Mouse (Mus musculus) MEL (cell line): ENCODE data around the gene Alkbh4.
"Not testable (repeated sequence)": the region's sequence is repeated elsewhere in the genome, so short reads cannot be mapped to it uniquely, and the experiment has no call there.

Experiments
- CHD2 ChIP-seq: IDR thresholded peaks from 2 replicates; pipeline ENCODE4 v1.6.1; 2011; ENCODE audit warnings: low read length, improper control_type of control experiment
- SIN3A ChIP-seq: IDR thresholded peaks from 2 replicates; pipeline ENCODE4 v1.6.1; 2012; ENCODE audit warnings: low read length, improper control_type of control experiment, inconsistent platforms

- TF ChIP-seq SIN3A, CHD2: not testable (repeated sequence)
Measured at GRCm38 (mm10) chr5:136160084-136160483, 24.1 kb downstream of the Alkbh4 start.
